Mouse (Mus musculus) forebrain, embryonic 13.5 days (tissue): ENCODE data around the gene Nat8. TPM values are rescaled to one million over a fixed set of nuclear protein-coding genes. Genes with fewer than 3 reads are reported as not detected.
A peak's percentile ranks its signal among the peaks of the same experiment; 100 is the strongest.
"Not testable (repeated sequence)": the region's sequence is repeated elsewhere in the genome, so short reads cannot be mapped to it uniquely, and the experiment has no call there.

ENCODE experiments used
- ATAC-seq: fragments of 200-750 bp; cut with Nextera tagmentation; 2 replicates; pipeline ENCODE4 v1.8.0; 2017
- H3K27ac ChIP-seq: fragments of 300-500 bp; sonication (generic); 2 replicates; pipeline ENCODE4 v1.5.1; 2015; ENCODE audit warnings: inconsistent platforms, mild to moderate bottlenecking, moderate library complexity
- H3K27me3 ChIP-seq: fragments of 300-500 bp; sonication (generic); 2 replicates; pipeline ENCODE4 v1.6.1; 2015; ENCODE audit warnings: mild to moderate bottlenecking, inconsistent platforms
- H3K36me3 ChIP-seq: fragments of 300-500 bp; sonication (generic); 2 replicates; pipeline ENCODE4 v1.6.1; 2015; ENCODE audit warnings: mild to moderate bottlenecking, inconsistent platforms; ENCODE audit not compliant: poor library complexity, severe bottlenecking
- H3K4me1 ChIP-seq: fragments of 300-500 bp; sonication (generic); 2 replicates; pipeline ENCODE4 v1.6.1; 2015; ENCODE audit warnings: inconsistent platforms
- H3K4me2 ChIP-seq: fragments of 300-500 bp; sonication (generic); 2 replicates; pipeline ENCODE4 v1.6.1; 2015; ENCODE audit warnings: inconsistent platforms, mild to moderate bottlenecking, moderate library complexity
- H3K4me3 ChIP-seq: fragments of 300-500 bp; sonication (generic); 2 replicates; pipeline ENCODE4 v1.5.1; 2015; ENCODE audit warnings: mild to moderate bottlenecking, inconsistent platforms
- H3K9ac ChIP-seq: fragments of 300-500 bp; sonication (generic); 2 replicates; pipeline ENCODE4 v1.6.1; 2015; ENCODE audit warnings: mild to moderate bottlenecking, inconsistent platforms
- H3K9me3 ChIP-seq: fragments of 300-500 bp; sonication (generic); replicated peaks from 2 replicates; pipeline ENCODE4 v1.6.1; 2016; ENCODE audit warnings: inconsistent platforms
- WGBS: fragments of 180-500 bp; shearing (Covaris S2); methylation state at CpG from one replicate; pipeline ENCODE4 v1.1.7; 2015; 5-methylcytosine and 5-hydroxymethylcytosine counted together
- polyA plus RNA-seq: library from polyadenylated mRNA; unstranded; fragments of >200 nt; fragmentation: Nextera tagmentation; extraction: Ambion mirVana; gene quantifications from 2 replicates; pipeline ENCODE4 v1.2.1, GENCODE M21; 2015

Nat8 gene
- polyA plus RNA-seq: not detected in 2 replicates

DNA sequence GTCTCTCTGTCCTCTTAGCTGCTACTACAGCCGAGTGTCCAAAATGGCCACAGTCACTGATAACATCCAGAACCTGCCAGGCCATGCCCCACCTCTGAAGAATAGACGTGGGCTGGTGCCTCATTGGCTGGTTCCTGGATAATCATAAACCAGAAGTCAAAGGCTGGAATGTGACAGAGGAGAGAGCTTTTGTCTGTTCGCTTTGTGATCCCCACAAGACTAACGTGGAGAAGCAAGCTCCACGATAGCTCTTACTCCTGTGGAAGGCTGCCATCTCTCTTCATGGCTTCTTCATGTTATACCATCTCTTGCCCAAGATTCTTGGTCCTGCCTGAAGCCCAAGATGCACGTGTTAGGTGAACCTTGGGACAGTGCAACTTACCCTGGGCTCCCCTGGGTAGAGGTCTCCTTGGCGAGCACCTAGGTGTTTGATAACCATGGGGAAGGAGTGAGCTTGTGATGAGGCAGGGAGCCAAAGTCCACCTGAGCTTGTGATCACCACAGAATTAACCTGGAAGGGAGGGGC lies at the start of gene Nat8:
Gene Nat8, minus strand, starts transcription at position 287 of the 526 bp plus-strand sequence.
- no peak within 1 kb of the TSS for H3K9ac ChIP-seq
- 84% methylated on average over 7 of the region's 7 CpGs for WGBS
- no peak for ATAC-seq

DNA sequence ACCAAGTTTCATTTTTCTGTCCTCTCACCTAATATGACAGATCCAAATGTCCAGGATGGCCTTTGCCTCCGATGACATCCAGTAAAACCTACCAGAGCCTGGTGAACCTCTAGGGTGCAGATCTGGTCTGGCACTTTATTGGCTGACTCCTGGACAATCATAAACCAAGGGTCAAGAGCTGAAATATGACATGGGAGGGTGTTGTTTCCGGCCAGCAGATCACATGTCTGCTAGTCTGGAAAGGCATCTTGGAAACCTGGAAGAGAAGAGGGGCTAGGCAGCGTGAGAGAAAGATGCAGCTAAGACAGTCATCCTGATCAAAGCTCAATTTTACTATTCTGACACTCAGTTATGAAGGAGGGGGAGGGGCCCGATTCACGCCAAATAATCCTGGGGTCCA lies 37.1 kb upstream of the Nat8 start, which contains the start of gene Nat8f2:
Gene Nat8f2, minus strand, starts transcription at position 153 of the 400 bp plus-strand sequence.
- H3K9ac ChIP-seq, H3K4me2 ChIP-seq, H3K4me3 ChIP-seq, H3K9me3 ChIP-seq, H3K27me3 ChIP-seq, H3K4me1 ChIP-seq, H3K27ac ChIP-seq, H3K36me3 ChIP-seq, ATAC-seq: not testable (repeated sequence)
- WGBS: 83% methylated on average over 5 of the region's 5 CpGs

More for the DNA sequence above, at the start of gene Nat8:
- no peak within 1 kb of the TSS for H3K4me2 ChIP-seq
- no peaks in the 10 kb centered on the region for H3K36me3 ChIP-seq
- H3K27me3 ChIP-seq: no peaks in the 10 kb centered on the region
- H3K4me1 ChIP-seq: no peaks in the 10 kb centered on the region
- no peaks in the 10 kb centered on the region for H3K9me3 ChIP-seq
- H3K4me3 ChIP-seq: no peak within 1 kb of the TSS
- H3K27ac ChIP-seq: no peak within 1 kb of the TSS

DNA sequence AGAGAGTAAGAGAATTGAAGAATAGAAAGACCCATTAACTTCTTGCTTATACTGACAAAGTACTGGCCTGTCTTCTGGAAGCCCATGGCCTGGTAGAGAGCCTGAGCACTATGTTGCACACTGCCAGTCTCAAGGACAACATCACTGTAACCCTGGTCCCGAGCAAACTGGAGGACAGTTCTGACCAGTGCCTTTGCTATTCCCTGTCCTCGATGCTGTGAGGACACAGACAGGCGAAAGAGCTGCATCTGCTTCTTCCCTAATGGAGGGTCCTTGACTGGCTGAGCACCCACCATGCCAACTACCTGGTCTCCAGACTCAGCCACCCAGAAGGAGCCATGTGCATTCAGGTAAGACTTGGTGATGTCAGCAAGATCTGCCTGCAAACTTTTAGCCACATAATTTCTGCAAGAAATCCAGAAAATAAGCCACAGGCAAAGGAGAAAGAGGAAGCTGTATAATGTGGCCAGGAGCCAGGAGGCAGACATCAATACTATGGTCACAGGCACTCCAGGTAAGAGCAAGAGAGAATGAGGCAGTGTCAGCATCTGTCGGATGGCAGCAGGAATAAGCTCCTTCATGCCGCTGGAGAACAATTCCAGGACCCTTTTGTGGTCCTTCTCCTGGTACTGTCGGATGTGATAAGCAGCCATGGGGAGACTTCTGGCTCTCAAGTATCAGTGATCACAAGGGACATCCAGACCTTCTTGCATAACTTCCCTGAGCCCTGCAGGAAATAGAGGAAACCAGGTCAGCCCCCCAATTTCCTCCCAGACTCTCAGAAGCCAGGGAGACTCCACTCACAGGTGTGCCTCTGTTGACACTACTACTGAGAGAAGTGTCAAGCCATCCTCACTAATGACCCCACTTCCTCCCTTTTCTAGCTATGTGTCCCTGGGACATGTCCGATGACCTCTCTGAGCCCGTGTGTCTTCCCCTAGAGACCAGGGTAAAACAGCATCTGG lies 36.1 kb upstream of the Nat8 start:
- H3K36me3 ChIP-seq: no peaks in the 10 kb centered on the region
- H3K4me1 ChIP-seq: no peaks in the 10 kb centered on the region
- no peaks in the 10 kb centered on the region for H3K27me3 ChIP-seq
- no peak overlapping the region for H3K4me2 ChIP-seq
- ATAC-seq: no peak
- H3K27ac ChIP-seq: no peak overlapping the region
- 82% methylated on average over 8 of the region's 8 CpGs for WGBS
- no peak overlapping the region for H3K9ac ChIP-seq
- H3K4me3 ChIP-seq: no peak overlapping the region
- no peaks in the 10 kb centered on the region for H3K9me3 ChIP-seq

DNA sequence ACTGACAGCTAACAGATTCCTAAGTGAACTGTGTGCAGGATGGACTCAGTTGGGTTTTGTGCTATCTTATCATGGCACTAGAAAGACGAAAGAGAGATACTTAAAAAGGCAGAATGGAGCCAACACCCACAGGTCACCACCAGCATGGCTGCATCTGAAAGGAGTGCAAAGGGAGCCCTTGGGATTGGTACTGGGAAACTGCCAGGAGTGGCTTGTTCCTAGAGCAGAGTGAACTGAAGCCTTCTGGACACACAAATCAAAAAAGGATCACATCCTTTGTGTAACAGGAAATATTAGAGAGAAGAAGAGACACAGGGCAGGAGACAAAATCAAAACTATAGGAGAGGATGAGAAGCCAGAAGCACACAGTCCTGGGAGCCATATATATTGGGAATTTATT lies 35.1 kb upstream of the Nat8 start:
- H3K4me1 ChIP-seq, H3K27me3 ChIP-seq: not testable (repeated sequence)
- 68% methylated on average over 1 of the region's 1 CpGs for WGBS

DNA sequence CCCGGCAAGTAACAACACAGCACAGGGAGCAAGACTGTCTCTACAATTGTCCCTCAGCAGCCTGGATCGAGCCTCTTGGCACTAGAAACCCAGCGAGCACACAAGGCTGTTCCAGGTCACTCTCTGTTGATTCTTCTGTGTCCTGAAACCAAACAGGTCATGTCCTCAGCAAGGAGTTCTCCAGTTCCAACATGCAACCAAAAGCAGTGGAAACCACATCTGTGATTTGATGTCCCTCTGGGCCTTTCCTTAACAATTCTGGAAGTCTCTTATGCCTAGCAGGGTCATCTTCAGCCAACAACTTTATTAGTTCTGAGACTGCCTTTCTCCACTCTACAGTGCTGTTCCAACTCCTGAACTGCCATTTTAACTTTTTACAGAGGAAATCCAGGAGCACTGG lies 34.3 kb upstream of the Nat8 start:
- H3K27ac ChIP-seq, ATAC-seq, H3K4me1 ChIP-seq, H3K9ac ChIP-seq, H3K4me3 ChIP-seq, H3K4me2 ChIP-seq, H3K9me3 ChIP-seq, H3K36me3 ChIP-seq, H3K27me3 ChIP-seq: not testable (repeated sequence)
- WGBS: 89% methylated on average over 3 of the region's 3 CpGs

More for the DNA sequence above, 35.1 kb upstream of the Nat8 start:
- H3K36me3 ChIP-seq, H3K9ac ChIP-seq, H3K9me3 ChIP-seq, H3K4me3 ChIP-seq, ATAC-seq, H3K4me2 ChIP-seq, H3K27ac ChIP-seq: not testable (repeated sequence)

DNA sequence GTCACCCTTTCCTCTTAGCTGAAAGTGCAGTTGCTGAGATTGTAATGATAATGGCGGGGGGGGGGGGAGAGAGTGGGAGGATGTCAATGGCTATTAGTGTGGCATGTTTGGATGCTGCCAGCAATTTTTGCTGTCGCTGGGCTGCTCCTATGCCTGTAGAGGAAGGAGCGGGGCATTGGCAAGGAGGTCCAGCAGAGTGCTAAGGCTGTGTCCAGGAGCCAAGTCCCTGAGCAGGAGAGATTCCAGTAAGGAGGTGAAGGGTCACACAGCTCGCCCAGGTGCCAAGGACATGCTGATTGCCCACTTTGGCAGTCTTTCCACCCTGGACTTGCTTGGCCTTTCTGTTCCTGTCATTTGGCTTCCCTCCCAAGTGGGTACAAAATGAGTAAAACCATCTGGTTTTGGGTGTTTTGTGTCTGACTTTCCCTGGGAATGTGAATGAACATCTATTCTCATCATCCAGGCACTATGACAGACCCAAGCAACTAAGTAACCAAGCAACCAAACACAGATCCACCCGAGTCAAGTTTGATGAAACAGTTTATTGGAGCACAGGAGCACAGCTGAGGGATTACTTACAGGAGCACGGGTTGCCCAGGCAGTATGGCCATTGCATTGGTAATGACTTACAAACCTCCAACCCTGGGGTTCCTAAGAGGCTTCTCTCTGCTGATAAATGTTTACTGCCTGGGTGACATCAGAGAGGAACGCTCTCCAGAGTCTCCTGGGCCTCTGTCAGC lies 33.2 kb upstream of the Nat8 start:
- WGBS: 75% methylated on average over 6 of the region's 7 CpGs

DNA sequence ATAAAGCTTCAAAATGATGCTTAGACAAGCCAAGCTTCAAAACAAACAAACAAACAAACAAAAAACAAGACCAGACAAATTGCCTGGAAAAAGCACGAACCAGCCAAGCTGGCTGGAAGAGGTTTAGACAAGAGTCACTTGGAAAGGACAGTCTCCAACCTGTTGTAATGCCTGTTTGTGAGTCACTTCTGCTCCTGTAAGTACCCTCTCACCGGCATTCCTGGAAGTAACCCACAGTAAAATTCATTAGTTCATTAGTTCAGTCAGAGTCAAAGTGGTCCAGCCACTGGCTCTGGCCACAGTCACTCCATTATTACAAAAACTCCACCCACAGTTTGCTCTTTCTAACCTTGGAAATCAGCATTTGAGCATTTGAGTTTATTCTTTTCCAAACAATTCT lies 32.0 kb upstream of the Nat8 start:
- ATAC-seq: no peak
- H3K9ac ChIP-seq: no peak overlapping the region
- no peaks in the 10 kb centered on the region for H3K36me3 ChIP-seq
- H3K9me3 ChIP-seq: no peaks in the 10 kb centered on the region
- H3K27me3 ChIP-seq: no peaks in the 10 kb centered on the region
- H3K4me3 ChIP-seq: no peak overlapping the region
- WGBS: 97% methylated on average over 2 of the region's 2 CpGs
- no peaks in the 10 kb centered on the region for H3K4me1 ChIP-seq
- H3K4me2 ChIP-seq: no peak overlapping the region
- H3K27ac ChIP-seq: no peak overlapping the region

More for the DNA sequence above, 33.2 kb upstream of the Nat8 start:
- not testable (repeated sequence) for H3K36me3 ChIP-seq, H3K27ac ChIP-seq, H3K9me3 ChIP-seq, H3K9ac ChIP-seq, H3K4me1 ChIP-seq, H3K4me3 ChIP-seq, H3K27me3 ChIP-seq, H3K4me2 ChIP-seq, ATAC-seq

DNA sequence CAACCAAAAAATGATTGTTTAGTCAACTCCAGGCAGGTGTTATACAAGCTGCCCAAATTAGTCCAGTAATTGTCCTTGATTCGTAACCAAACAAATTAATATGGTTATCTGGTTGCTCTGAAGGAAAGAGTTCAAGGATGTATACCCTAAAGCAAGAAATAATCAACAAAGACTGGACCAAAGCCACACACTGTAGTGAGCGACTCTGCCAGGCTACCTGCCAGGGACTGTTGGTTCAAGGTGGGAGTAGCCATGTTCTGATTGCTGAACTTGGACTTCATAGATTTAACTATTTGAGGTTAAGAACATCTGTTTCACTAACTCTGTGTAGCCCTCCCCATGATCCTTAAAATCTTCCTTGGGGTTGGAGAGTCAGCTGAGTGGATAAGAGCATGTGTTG lies 31.3 kb upstream of the Nat8 start:
- no peak for ATAC-seq
- Histone ChIP-seq H3K4me2 (no peak overlapping the region), H3K4me1 (no peaks in the 10 kb centered on the region), H3K9me3 (no peaks in the 10 kb centered on the region), H3K36me3 (no peaks in the 10 kb centered on the region), H3K9ac (no peak overlapping the region), H3K4me3 (no peak overlapping the region), H3K27ac (no peak overlapping the region), H3K27me3 (no peaks in the 10 kb centered on the region)
- WGBS: 81% methylated on average over 2 of the region's 2 CpGs

DNA sequence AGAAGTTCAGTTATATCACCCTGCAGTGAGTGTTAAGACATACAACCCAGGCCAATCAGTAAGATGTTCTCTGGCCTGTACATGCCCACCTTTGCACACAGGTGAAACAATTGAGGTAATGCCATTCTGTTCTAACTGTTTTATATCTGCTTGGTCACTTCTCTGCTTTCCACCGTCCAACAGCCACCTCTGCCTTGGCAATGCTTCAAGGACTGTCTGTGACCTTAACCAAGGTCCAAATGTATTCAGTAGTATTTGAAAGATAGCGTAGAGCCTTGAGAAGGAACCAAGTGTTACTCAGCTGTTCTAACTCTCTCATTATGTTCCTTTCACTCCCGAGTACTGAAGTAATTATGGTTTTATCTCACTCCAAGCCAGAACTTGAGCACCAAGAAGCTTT lies 30.7 kb upstream of the Nat8 start:
- Histone ChIP-seq H3K4me2 (no peak overlapping the region), H3K27me3 (no peaks in the 10 kb centered on the region), H3K36me3 (no peaks in the 10 kb centered on the region), H3K9ac (no peak overlapping the region), H3K27ac (no peak overlapping the region), H3K4me3 (no peak overlapping the region), H3K4me1 (no peaks in the 10 kb centered on the region), H3K9me3 (no peaks in the 10 kb centered on the region)
- 64% methylated on average over 3 of the region's 3 CpGs for WGBS
- ATAC-seq: no peak

DNA sequence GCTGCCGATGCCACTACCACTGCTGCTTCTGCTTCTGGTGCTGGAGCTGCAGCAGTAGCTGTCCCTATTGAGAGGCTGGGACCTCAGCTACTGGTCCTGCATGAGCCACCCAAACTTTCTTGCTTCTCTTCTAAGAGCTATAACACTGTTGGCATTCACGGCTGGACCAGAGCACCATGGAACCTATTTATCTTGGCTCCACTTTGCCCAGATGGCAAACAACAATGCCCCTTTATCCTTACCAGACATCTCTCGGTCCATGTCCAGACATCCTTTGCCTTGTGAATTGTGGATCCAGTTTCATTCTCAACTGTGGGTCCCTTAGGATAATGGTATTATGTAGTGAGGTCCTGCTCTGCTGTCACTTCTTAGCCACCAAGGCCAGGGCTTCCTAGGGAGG lies 29.4 kb upstream of the Nat8 start:
- ATAC-seq: no peak
- no peak overlapping the region for H3K4me3 ChIP-seq
- H3K27ac ChIP-seq: no peak overlapping the region
- no peaks in the 10 kb centered on the region for H3K9me3 ChIP-seq
- no peaks in the 10 kb centered on the region for H3K36me3 ChIP-seq
- no peak overlapping the region for H3K4me2 ChIP-seq
- 90% methylated on average over 3 of the region's 3 CpGs for WGBS
- no peak overlapping the region for H3K9ac ChIP-seq
- no peaks in the 10 kb centered on the region for H3K27me3 ChIP-seq
- H3K4me1 ChIP-seq: no peaks in the 10 kb centered on the region

DNA sequence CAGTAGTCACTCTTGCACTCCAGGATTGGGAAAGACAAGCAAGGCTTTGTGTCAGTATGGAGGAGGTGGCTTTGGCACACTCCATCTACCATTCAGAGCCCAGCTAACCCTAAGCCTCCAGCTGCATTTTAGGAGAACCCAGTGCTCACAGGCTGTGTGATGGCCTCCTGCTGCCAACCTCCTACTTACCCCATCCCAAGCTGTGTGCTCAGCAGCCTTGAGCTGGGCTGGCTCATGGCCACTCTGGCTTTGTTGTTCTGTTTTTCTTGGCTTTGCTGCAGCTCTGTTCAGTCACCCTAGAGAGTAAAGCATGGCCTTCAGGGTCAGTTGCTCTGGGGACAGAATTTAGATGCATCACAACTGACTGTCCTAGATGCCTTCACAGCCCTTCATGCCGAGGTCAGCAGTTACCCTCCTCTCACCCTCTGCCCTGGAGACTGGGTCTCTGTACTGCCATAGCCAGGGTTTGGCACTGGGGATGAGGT lies 24.4 kb upstream of the Nat8 start:
- Histone ChIP-seq H3K27me3 (no peaks in the 10 kb centered on the region), H3K4me3 (no peak overlapping the region), H3K27ac (no peak overlapping the region), H3K9ac (no peak overlapping the region), H3K9me3 (no peaks in the 10 kb centered on the region), H3K4me2 (no peak overlapping the region), H3K36me3 (no peaks in the 10 kb centered on the region), H3K4me1 (no peaks in the 10 kb centered on the region)
- 70% methylated on average over 1 of the region's 1 CpGs for WGBS
- ATAC-seq: peak; percentile 24; the same call in 1 of the 2 replicates

DNA sequence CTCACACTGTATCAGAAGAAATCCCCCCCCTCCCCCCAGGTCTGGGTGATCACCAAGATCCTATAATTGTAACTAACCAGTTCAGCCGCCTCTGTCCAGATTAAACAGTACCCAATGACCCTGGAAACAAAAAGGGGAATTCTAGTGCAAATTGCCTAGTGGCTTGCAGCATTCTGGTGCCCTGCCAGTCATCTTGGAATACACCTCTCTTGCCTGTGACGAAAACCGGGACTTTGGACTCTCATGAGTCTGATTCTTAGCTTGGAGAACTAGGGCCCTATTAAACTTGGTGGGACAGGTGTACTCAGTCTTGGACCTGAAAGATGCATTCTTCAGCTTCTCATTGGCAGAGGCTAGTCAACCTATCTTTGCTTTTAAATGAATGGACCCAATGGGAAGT lies 21.6 kb upstream of the Nat8 start:
- no peaks in the 10 kb centered on the region for H3K27me3 ChIP-seq
- no peak for ATAC-seq
- H3K9me3 ChIP-seq: no peaks in the 10 kb centered on the region
- no peak overlapping the region for H3K4me2 ChIP-seq
- 68% methylated on average over 3 of the region's 3 CpGs for WGBS
- H3K4me3 ChIP-seq: no peak overlapping the region
- H3K27ac ChIP-seq: no peak overlapping the region
- H3K4me1 ChIP-seq: no peaks in the 10 kb centered on the region
- no peaks in the 10 kb centered on the region for H3K36me3 ChIP-seq
- no peak overlapping the region for H3K9ac ChIP-seq
